Mouse (Mus musculus): Measurements from ENCODE around the gene Arhgdib.

DNA sequence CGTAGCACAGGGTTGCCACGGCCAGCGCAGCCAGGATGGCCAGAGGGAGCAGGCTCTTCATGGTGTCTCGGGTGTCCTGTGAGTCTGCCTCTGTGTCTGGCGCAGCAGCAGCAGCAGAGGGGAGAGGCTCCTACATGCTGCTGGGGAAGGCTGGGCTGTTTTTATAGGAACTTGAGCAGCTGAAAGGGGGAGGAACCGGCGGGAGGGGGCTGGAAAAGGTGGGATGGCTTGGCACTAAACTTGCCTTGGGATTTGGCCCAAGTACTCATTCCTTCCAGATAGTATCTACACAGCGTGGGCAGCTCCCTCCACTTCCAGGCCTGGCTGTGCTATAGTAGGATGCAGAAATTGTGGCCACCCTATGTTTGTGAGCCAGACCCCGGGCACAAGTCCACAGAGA lies 66.0 kb downstream of the Arhgdib start, which contains the start of gene Mgp:
- no peak for TF ChIP-seq CTCF (IDR thresholded peaks at IDR 0.05; ENCODE audit: insufficient read depth, low read depth, low read length)
- no peak for TF ChIP-seq POLR2A (IDR thresholded peaks at IDR 0.05; ENCODE audit: insufficient read depth, low read depth, low read length)

Data from olfactory bulb, adult 2 months (tissue).